Mouse (Mus musculus): Measurements from ENCODE around the gene Rpl26.
"Not testable (repeated sequence)": the region's sequence is repeated elsewhere in the genome, so short reads cannot be mapped to it uniquely, and the experiment has no call there.

Gene Rpl26

GRCm38 (mm10) chr11:68914566-68914965 is 13.2 kb downstream of the Rpl26 start:
- no peak for DNase-seq (ENCODE audit: low spot score)

- no peak for DNase-seq (ENCODE audit: low spot score)
These were observed 21.8 kb downstream of the Rpl26 start for GRCm38 (mm10) chr11:68923191-68923590.

DNA sequence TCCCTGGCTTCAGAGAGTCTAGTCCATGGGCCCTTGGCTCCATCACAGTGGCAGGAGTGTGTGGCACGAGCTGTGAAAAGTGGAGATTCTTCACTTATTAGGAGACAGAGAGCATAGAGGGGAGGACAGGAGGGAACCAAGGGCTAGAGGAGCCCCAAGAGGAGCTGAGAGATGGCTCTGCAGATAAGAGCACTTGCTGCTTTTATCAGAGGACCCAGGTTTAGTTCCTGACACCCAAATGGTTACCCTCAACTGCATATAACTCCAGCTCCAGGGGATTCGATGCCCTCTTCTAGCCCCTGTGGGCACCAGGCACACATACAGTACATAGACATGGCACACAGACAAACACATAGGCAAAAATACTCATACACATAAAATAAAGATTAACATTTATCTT is 23.4 kb downstream of the Rpl26 start:
- DNase-seq (ENCODE audit: low spot score), result no peak

GRCm38 (mm10) chr11:68926981-68927380 is 25.6 kb downstream of the Rpl26 start, which contains the start of gene Odf4:
Gene Odf4 (minus strand): TSS chr11:68927081.
- DNase-seq (ENCODE audit: low spot score), result no peak

GRCm38 (mm10) chr11:68929947-68930346 is 28.6 kb downstream of the Rpl26 start:
- DNase-seq (ENCODE audit: low spot score), result no peak

DNA sequence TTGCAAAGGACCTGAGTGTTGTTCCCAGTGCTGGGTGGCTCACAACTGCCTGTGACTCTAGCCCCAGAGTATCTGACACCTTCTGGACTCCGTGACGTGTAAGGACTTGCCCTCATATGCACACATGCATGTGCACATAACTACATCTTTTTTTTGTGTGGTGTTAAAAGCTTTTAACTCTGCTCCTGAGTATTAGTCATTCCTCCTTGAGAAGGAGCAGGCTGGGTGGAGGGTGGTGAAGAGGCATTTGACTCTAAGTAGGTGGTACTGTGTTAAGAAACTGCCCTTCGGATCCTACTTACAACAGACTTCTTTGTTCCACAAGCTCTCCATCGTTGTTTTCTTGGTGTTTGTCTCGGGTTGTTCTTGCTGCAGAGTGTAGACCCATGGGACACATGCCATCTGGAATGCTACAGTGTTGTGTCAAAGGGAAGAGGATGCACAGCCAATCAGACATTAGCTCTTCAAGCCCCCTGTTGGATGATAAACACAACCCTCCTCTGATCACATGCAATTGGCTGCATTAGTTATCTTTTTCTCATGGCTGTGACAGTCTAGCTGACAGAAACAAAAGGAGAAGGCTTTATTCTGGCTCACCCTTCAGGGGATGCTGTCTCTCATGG is 32.6 kb downstream of the Rpl26 start:
- DNase-seq (ENCODE audit: low spot score), result no peak

DNA sequence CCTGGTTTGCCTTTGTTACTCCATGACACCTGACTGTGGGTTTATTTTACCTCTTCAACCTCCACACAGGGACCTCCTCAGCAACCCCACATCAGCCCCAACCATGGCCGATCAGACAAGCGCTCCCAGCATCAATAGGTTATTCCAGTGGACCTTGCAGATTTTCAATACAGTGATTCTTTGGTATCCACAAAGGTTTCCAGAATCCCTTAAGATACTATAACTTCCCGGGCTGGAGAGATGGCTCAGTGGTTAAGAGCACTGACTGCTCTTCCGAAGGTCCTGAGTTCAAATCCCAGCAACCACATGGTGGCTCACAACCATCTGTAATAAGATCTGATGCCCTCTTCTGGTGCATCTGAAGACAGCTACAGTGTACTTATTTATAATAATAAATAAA is 35.6 kb downstream of the Rpl26 start:
- not testable (repeated sequence) for DNase-seq (ENCODE audit: low spot score)

- DNase-seq (ENCODE audit: low spot score), result peak; percentile 88
These were observed 38.3 kb downstream of the Rpl26 start for GRCm38 (mm10) chr11:68939451-68940304.

DNA sequence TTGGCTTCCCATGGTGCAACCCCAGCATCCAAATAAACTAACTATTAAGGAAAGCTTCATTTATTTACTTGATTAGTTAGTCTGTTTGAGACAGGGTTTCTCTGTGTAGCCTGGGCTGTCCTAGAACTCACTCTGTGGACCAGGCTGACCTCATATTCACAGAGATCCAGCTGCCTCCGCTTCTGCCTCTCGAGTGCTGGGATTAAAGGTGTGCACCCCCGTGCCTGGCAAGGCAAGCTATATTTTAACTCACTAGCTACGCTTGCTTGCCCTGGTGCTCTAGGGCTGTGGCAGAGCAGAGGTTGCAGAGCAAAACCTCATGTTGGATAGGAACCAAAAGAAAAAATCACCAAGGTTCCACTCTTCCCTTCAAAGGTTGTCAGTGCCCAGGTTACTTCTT is 39.1 kb downstream of the Rpl26 start:
- DNase-seq (ENCODE audit: low spot score), result no peak

GRCm38 (mm10) chr11:68942731-68943130 is 41.3 kb downstream of the Rpl26 start:
- DNase-seq (ENCODE audit: low spot score), result no peak

DNA sequence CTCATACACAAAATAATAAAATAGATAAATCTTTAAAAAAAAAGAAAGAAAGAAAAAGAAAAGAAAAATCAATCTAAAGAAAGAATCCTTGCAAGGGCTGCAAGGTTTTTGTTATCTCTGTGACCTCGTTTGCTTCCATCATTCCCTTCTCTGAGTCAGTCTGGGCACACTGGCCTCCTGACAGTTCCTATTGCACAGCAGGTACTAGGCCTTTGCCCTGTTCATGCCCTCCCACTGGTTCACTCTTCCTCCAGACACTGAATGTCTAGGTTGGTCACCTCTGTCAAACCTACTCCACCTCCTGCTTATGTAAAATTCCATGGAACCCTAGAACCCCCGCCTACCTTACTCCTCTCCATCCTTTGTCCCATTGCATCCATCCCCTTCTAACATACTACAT is 43.9 kb downstream of the Rpl26 start:
- DNase-seq (ENCODE audit: low spot score), result no peak

DNA sequence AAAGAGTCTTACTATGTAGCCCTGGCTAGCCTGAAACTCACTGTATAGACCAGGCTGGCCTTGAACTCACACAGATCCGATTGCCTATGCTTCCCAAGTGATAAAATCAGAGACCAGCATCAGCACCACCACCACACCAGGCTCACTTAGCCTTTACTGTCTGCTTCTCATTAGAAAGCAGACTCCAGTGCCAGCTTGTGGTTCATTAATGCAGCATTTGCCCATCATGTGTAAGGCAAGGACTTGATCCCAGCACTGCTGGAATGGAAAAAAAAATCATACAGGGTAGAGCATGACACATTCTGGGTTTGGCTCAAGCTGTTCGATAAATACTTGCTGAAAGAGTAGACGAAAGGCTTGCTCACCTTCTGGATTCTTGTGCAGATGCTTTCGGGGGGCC is 44.6 kb downstream of the Rpl26 start:
- no peak for DNase-seq (ENCODE audit: low spot score)

GRCm38 (mm10) chr11:68946806-68947440 is 45.5 kb downstream of the Rpl26 start:
- DNase-seq (ENCODE audit: low spot score), result no peak

- no peak for DNase-seq (ENCODE audit: low spot score)
These were observed 46.2 kb downstream of the Rpl26 start for GRCm38 (mm10) chr11:68947542-68947993.

GRCm38 (mm10) chr11:68953903-68954302 is 52.5 kb downstream of the Rpl26 start:
- no peak for DNase-seq (ENCODE audit: low spot score)

DNA sequence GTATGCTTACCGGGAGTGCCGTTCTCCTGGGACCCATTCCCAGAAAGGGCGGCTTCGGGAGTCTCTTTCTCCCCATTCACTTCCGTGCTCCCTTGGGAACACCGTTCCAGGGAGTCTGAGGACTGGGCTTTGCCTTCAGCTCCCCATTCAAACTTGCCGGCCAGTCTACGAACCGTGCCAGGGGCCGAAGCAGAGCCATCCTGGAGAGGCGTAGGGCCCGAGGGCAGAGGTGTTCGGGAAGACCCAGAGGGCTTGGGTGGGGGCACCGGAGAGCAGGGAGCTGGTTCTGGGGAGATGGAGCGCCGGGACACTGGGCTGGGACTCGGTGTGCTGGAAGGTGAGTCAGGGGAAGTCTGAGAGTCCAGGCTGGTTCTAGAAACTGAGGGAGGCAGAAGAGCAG is 53.0 kb downstream of the Rpl26 start:
- no peak for DNase-seq (ENCODE audit: low spot score)

DNA sequence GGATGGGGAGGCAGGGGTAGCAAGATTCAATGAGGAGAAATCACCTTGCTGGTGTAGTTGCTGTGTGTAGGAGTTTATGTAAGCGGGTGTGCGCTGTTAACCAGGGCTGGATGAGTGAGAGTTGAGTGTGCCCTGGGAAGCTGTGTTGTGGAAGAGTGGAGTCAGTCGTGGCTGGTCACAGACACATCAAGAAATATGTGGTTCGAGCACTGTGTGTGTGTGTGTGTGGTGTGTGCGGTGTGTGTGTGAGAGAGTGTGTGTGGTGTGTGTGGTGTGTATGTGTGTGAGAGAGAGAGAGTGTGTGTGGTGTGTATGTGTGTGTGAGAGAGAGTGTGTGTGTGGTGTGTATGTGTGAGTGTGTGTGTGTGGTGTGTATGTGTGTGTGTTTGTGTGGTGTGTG is 54.1 kb downstream of the Rpl26 start:
- DNase-seq (ENCODE audit: low spot score), result no peak

DNA sequence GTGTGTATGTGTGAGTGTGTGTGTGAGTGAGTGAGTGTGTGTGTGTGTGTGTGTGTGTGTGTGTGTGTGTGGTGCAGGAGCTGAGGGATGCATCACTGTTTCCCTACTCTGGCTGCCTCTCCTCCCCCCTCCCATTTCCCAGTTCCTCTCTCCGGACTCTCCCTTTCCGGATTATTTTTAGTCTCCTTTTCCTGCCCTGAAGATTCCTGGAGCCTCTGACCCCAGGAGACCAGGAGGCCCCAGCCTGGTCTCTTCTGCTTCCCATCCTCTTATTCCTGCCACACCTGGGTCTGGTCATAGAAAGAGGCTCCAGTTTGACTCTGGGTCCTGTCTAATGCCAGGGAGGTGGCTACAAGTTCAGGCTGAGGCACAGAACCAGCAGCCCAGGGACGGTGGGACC is 54.7 kb downstream of the Rpl26 start:
- no peak for DNase-seq (ENCODE audit: low spot score)

Data from urinary bladder, postnatal 14 days (tissue).